Mouse (Mus musculus) brain, embryonic 18.5 days (tissue): ENCODE measurements around the gene Tcea2.

Experiments used
- DNase-seq: peaks from one replicate; pipeline ENCODE4 v3.0.0-alpha.2; 2012; ENCODE audit warnings: low read depth, low spot score

Gene Tcea2

GRCm38 (mm10) chr2:181713749-181714148 lies 33.6 kb downstream of the Tcea2 start:
- peak; percentile 69 for DNase-seq

GRCm38 (mm10) chr2:181714903-181715326 lies 34.8 kb downstream of the Tcea2 start, which contains the start of gene Oprl1:
TSS of gene Oprl1 (plus strand) at chr2:181715016.
- DNase-seq, result peak; percentile 62

DNA sequence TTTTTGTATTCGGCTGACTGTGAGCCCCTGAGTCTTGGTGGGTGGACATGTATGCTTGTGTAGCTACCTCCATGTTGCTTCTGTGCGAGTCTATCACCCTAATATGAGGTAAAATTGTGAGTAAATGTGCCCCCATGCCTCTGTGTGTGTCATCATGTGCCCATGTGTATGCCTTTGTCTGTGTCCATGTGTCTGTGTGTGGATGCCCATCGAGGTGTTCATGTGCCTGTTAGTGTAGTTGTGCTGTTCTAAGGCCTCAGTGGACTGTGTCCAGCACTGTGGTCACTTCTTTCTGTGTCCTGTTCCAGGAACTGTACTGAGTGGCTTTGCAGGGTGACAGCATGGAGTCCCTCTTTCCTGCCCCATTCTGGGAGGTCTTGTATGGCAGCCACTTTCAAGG lies 35.3 kb downstream of the Tcea2 start:
- DNase-seq, result no peak

- no peak for DNase-seq
These were observed 36.9 kb downstream of the Tcea2 start for GRCm38 (mm10) chr2:181716991-181717390.

GRCm38 (mm10) chr2:181720061-181720460 lies 40.0 kb downstream of the Tcea2 start:
- no peak for DNase-seq

- no peak for DNase-seq
These were observed 41.1 kb downstream of the Tcea2 start for GRCm38 (mm10) chr2:181721200-181721599.

- no peak for DNase-seq
These were observed 42.1 kb downstream of the Tcea2 start for GRCm38 (mm10) chr2:181722213-181722612.

GRCm38 (mm10) chr2:181727659-181728262 lies 47.7 kb downstream of the Tcea2 start:
- no peak for DNase-seq

GRCm38 (mm10) chr2:181730051-181730450 lies 49.9 kb downstream of the Tcea2 start:
- DNase-seq, result no peak
